Mouse (Mus musculus): ENCODE data around the gene Iqcf6. TPM values are rescaled to one million over a fixed set of nuclear protein-coding genes. Genes with fewer than 3 reads are reported as not detected.
"Not testable (repeated sequence)": the region's sequence is repeated elsewhere in the genome, so short reads cannot be mapped to it uniquely, and the experiment has no call there.

The Iqcf6 gene
- not detected in 2 replicates for total RNA-seq (2015; ENCODE audit: low replicate concordance)
- not detected in 2 replicates for total RNA-seq (2017; ENCODE audit: low replicate concordance)

DNA sequence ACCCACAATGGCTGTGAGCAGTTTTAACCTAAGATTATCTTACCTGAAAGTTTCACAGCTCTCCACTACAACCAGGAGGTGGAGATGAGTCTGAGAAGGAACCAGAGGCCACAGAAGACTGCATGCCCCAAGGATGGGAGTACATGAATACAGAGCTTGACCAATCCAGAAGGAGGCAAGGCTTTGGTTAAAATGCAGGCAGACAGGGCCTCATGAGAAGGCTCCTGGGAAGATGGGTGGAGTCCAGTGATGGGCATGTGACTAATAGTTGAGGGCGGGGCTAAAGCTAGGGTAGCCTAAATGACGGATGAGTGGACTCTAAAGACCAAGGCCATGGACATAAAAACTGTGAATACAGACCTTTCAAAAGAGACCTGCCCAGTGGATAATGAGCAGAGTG lies at the start of gene Iqcf6:
Gene Iqcf6 (plus strand): TSS at position 301 of the 400 bp plus-strand sequence.
- no peak for ATAC-seq (replicated peaks; ENCODE audit: low FRiP score, poor library complexity, severe bottlenecking)

GRCm38 (mm10) chr9:106580016-106580415 lies 46.4 kb upstream of the Iqcf6 start:
- ATAC-seq (replicated peaks; ENCODE audit: low FRiP score, poor library complexity, severe bottlenecking) = no peak

- no peak for ATAC-seq (replicated peaks; ENCODE audit: low FRiP score, poor library complexity, severe bottlenecking)
Measured at GRCm38 (mm10) chr9:106582552-106582951, 43.8 kb upstream of the Iqcf6 start.

GRCm38 (mm10) chr9:106592158-106592557 lies 34.2 kb upstream of the Iqcf6 start:
- no peak for ATAC-seq (replicated peaks; ENCODE audit: low FRiP score, poor library complexity, severe bottlenecking)

DNA sequence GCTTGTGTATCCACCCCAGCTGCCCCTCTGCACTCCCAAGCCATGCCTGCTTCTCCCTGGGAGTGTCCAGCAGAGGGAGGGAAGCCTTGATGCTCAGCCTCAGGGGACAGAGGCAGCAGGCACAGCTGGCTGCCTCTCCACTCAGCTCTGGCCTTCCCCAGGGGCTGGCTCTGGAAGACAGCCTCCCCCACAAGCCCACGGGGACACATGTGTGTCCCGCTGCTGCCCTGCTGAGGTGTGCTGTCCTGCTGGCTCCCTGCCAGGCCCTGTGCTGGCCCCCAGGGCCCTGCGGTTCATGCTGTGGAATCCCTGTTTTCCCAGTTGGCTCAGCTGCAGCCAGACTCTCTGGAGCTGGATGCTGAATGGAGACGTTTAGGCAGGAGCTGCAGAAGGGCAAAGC lies 31.0 kb upstream of the Iqcf6 start:
- ATAC-seq (replicated peaks; ENCODE audit: low FRiP score, poor library complexity, severe bottlenecking) = not testable (repeated sequence)

- no peak for ATAC-seq (replicated peaks; ENCODE audit: low FRiP score, poor library complexity, severe bottlenecking)
Measured at GRCm38 (mm10) chr9:106595836-106596235, 30.5 kb upstream of the Iqcf6 start.

DNA sequence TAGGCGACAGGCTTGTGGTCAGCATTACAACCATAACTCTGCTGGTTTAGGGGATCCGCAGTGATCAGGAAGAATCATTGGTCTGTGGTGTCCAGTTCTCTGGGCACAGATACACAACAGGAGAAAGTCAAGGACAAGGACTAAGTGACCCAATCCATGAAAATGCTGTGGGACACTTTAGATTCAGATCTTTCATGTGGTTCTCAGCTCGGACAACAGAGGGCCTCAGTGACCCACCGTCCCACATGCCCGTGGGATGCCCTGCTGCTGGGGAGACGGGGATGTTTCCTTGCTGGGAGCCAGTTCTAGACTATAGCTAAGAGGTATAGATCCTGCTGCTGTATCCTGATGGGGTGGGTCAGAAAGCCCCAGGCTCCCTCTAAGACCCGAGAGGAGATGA lies 27.9 kb upstream of the Iqcf6 start:
- no peak for ATAC-seq (replicated peaks; ENCODE audit: low FRiP score, poor library complexity, severe bottlenecking)

GRCm38 (mm10) chr9:106600546-106600945 lies 25.8 kb upstream of the Iqcf6 start:
- ATAC-seq (replicated peaks; ENCODE audit: low FRiP score, poor library complexity, severe bottlenecking) = no peak

- no peak for ATAC-seq (replicated peaks; ENCODE audit: low FRiP score, poor library complexity, severe bottlenecking)
Measured at GRCm38 (mm10) chr9:106610727-106611126, 15.7 kb upstream of the Iqcf6 start.

- ATAC-seq (replicated peaks; ENCODE audit: low FRiP score, poor library complexity, severe bottlenecking) = no peak
Measured at GRCm38 (mm10) chr9:106613951-106614350, 12.4 kb upstream of the Iqcf6 start.

GRCm38 (mm10) chr9:106614616-106615015 lies 11.8 kb upstream of the Iqcf6 start:
- ATAC-seq (replicated peaks; ENCODE audit: low FRiP score, poor library complexity, severe bottlenecking) = no peak

DNA sequence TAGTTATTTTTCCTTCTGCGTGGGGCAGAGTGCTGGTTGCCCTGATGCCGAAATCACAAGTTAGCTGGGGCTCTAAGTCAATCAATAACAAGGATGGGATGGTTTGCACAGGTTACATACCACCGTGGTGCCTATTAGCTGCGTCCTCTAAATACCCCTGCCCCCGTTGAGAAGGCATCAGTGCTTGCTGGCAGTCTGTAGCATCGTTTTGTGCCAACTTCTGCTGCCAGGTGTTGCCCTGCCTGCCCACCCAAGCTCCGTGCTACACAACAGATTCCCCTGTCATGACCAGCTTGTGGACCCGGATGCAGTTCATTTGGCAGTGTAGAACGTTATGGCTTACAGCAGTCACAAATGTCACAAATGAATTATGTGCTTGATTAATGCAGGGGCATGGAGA lies 10.1 kb upstream of the Iqcf6 start:
- ATAC-seq (replicated peaks; ENCODE audit: low FRiP score, poor library complexity, severe bottlenecking) = no peak

DNA sequence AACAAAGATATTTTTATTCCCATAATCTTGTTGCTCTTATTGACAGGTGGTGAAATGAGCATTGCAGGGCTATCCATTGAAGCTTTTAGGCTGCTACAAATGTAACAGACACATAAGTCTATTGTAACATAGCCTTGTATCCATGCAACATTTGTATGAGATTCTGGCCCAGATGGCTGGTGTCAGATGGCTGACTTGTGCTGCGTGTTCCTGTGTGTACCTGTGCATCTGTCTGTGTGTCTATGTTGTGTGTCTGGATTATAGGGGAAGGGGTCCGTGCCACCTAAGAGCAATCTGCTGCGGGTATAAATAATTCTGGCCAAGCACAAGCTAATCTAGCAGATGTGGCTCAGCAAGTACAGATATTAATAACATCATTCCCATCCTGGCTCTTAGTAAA lies 8.9 kb upstream of the Iqcf6 start:
- no peak for ATAC-seq (replicated peaks; ENCODE audit: low FRiP score, poor library complexity, severe bottlenecking)

- not testable (repeated sequence) for ATAC-seq (replicated peaks; ENCODE audit: low FRiP score, poor library complexity, severe bottlenecking)
Measured at GRCm38 (mm10) chr9:106627796-106628195, 1.4 kb downstream of the Iqcf6 start.

DNA sequence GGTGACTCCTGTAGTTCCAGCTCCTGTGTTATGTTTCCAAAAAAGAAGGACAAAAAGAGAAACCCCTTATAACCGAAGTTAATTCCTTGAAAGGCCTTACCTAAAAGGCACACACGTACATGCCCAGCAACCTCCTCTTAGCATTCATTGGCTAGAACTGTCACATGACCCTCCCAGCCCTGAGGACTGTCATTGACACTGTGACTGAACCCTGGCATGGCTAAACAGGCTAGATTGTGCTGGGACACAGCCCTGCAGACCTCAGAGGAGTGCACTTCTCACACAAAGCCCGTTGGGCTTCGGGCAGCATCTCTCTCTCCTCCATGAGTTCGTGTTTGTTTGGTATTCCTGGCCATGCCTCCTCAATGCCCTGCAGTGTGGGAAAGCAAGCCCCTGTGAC lies 5.8 kb downstream of the Iqcf6 start:
- no peak for ATAC-seq (replicated peaks; ENCODE audit: low FRiP score, poor library complexity, severe bottlenecking)

DNA sequence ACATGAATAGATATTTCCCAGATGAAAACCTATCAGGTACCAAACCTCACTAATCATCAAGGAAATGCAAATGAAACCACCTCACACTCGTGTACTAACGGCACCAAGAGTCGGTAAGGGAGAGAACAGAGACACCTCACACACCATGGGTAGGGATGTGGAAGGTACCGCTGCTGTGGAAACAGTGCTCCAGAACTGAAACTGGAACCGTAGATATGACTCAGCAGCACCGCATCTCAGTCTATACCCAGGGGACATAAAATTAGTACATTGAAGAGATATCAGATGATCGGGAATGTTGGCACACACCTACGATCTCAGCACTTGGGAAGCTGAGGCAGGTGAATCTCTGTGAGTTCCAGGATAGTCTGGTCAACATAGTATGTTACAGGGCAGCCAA lies 11.8 kb downstream of the Iqcf6 start:
- no peak for ATAC-seq (replicated peaks; ENCODE audit: low FRiP score, poor library complexity, severe bottlenecking)

DNA sequence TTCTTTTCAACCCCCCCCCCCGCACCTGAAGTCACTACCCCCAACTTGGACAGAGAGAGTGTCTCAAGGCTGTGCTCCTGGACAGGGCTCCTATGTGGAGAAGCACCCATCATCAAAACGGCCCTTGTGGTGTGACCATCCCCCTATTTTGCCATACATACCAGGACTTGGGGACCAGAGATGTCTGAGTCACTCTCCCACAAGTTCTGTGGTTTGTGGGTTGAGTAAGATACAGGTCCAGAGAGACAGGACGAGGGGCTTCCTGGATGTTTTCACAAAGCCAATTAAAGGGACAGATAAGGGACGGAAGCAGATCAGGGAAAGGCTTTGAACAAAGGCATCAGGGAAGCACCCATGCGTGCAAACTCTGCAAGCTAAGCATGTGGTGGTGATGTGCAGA lies 15.0 kb downstream of the Iqcf6 start:
- ATAC-seq (replicated peaks; ENCODE audit: low FRiP score, poor library complexity, severe bottlenecking) = no peak

GRCm38 (mm10) chr9:106643128-106643527 lies 16.7 kb downstream of the Iqcf6 start:
- peak; percentile 74 for ATAC-seq (replicated peaks; ENCODE audit: low FRiP score, poor library complexity, severe bottlenecking)

DNA sequence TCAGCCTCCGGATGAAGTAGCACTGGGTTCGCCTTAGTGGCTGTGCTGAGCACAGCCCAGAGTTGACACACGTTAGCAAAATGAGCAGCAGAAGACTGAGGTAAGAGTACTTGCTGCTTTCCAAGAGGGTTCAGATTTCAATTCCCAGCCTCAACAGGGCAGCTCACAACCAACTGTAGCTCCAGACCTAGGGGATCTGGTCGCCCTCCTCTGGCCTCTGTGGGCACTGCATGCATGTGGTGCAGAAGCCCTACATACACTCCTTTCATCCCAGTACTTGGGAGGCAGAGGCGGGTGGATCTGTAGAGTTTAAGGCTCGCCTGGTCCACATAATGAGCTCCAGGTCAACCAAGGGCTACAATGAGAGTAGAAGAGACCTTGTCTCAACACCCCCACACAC lies 17.4 kb downstream of the Iqcf6 start:
- no peak for ATAC-seq (replicated peaks; ENCODE audit: low FRiP score, poor library complexity, severe bottlenecking)

DNA sequence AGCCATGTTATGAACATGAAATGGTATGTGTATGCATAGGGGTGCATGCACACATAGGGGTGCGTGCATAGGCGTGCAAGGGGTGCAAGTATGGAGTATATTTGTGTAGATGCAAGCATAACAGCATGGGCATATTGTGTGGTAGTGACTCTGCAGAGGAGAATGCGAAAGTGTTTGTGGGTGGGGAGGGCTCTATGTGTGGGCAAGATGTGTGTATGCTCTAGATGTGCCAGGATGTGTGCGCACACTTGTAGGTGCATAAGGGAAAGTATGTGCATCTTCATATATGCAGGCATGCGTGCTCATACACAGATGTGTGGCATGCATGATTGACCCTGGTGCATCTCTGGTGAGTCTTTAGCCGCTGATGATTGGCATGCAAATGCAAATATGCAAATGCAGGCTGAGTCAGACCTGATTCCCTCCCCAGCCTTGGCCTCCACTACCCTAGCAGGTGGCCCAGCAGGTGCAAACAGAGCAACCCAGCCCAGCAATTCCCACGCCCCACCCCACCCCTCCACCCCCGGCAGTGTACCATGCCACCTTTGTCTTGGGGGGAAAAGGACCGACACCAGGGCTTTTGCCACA lies 19.4 kb downstream of the Iqcf6 start:
- ATAC-seq (replicated peaks; ENCODE audit: low FRiP score, poor library complexity, severe bottlenecking) = no peak

GRCm38 (mm10) chr9:106647226-106647625 lies 20.8 kb downstream of the Iqcf6 start:
- ATAC-seq (replicated peaks; ENCODE audit: low FRiP score, poor library complexity, severe bottlenecking) = no peak

GRCm38 (mm10) chr9:106652720-106653119 lies 26.3 kb downstream of the Iqcf6 start:
- ATAC-seq (replicated peaks; ENCODE audit: low FRiP score, poor library complexity, severe bottlenecking) = no peak
